In genomic region chr12:103343456-103343855, GRCm38 (mm10) we compare ENCODE assay signal across 14 mouse cellular contexts. TPM values are rescaled to one million over a fixed set of nuclear protein-coding genes. Genes with fewer than 3 reads are reported as not detected.
DNase-seq lines count a peak whose midpoint lies in the region; ATAC-seq and TF ChIP-seq lines count a peak whose summit lies in the region.
"Had no signal": no experiment of that assay in that cellular context is flagged by ENCODE, and none has a peak within 500 bp of the region (broad histone marks: within the 10 kb centered on the region; RNA-seq: fewer than 3 reads in every experiment).

No protein-coding gene starts in this region.

- H3K4me3 ChIP-seq in CH12.LX (replicated peaks in 1 of 3; ENCODE audit: low read depth in 2 of 3, low read length in 2 of 3, poor library complexity in 1 of 3): no peak overlapping the region
- no peak overlapping the region for H3K4me3 ChIP-seq in liver, embryonic 12.5 days
- no peak overlapping the region for H3K4me3 ChIP-seq in small intestine, adult 2 months (ENCODE audit: low read depth, low read length)
- no peak overlapping the region for H3K4me3 ChIP-seq in midbrain, embryonic 13.5 days (replicated peaks)
- H3K4me3 ChIP-seq: limb, embryonic 13.5 days had no signal

- ATAC-seq in liver, embryonic 12.5 days: peak; percentile 58; the same call in 1 of the 2 replicates
- no peak for ATAC-seq in midbrain, embryonic 13.5 days

- DNase-seq in adrenal gland, postnatal 14 days: peak; percentile 24
- DNase-seq in adrenal gland, adult 18-20 months (ENCODE audit: low spot score in 2 of 2): no peak
- DNase-seq in CH12.LX (ENCODE audit: extremely low read depth): peak; percentile 94
- DNase-seq in left cerebral cortex, postnatal 10 days (ENCODE audit: extremely low spot score in 1 of 2, low spot score in 2 of 2): no peak
- no peak for DNase-seq in neural tube, embryonic 10.5 days (ENCODE audit: extremely low spot score, low spot score)
- DNase-seq: adrenal gland, adult 2 months; gastrocnemius, postnatal 10 days had no signal

- TF ChIP-seq POLR2A in CH12.LX (IDR thresholded peaks at IDR 0.05; ENCODE audit: low read depth, low read length): peak; percentile 35; the same call in 1 of the 2 replicates
- no peak for TF ChIP-seq POLR2A in small intestine, adult 2 months (IDR thresholded peaks at IDR 0.05; ENCODE audit: low read depth, low read length)

- dilution Hi-C loops in CH12.LX (cut with MboI; ENCODE audit: extremely low pct_ligation_motif_present, extremely low pct_unique_long_range_greater_than_20kb, low sequenced_read_pairs): no loop called here

- no peak overlapping the region for H3K9ac ChIP-seq in CH12.LX (ENCODE audit: insufficient read depth, low read depth)
- no peak overlapping the region for H3K9ac ChIP-seq in liver, embryonic 12.5 days
- H3K9ac ChIP-seq in midbrain, embryonic 13.5 days (replicated peaks): no peak overlapping the region
- H3K9ac ChIP-seq: limb, embryonic 13.5 days had no signal

- H3K27ac ChIP-seq in CH12.LX (ENCODE audit: insufficient read depth, low read depth): peak overlapping the region; percentile 92
- no peak overlapping the region for H3K27ac ChIP-seq in liver, embryonic 12.5 days
- peak overlapping the region; percentile 78 for H3K27ac ChIP-seq in small intestine, adult 2 months (ENCODE audit: insufficient read depth, low read depth, low read length)
- H3K27ac ChIP-seq in midbrain, embryonic 13.5 days: no peak overlapping the region
- H3K27ac ChIP-seq: limb, embryonic 13.5 days had no signal

- in situ Hi-C loops in CH12.LX (cut with MboI; ENCODE audit: low pct_ligation_motif_present, low pct_unique_long_range_greater_than_20kb, low sequenced_read_pairs): no loop called here

- peak; percentile 89 for TF ChIP-seq EP300 in CH12.LX (IDR thresholded peaks at IDR 0.05; ENCODE audit: low read length)

- peaks cover 9% of the 10 kb centered on the region for H3K9me3 ChIP-seq in CH12.LX (replicated peaks; ENCODE audit: low read length)
- no peaks in the 10 kb centered on the region for H3K9me3 ChIP-seq in liver, embryonic 12.5 days (replicated peaks)
- no peaks in the 10 kb centered on the region for H3K9me3 ChIP-seq in midbrain, embryonic 13.5 days
- H3K9me3 ChIP-seq: limb, embryonic 13.5 days had no signal

- no peaks in the 10 kb centered on the region for H3K79me2 ChIP-seq in CH12.LX (replicated peaks; ENCODE audit: control insufficient read depth, extremely low read depth, insufficient read depth, poor library complexity, severe bottlenecking)

- intact Hi-C loops in left cerebral cortex, postnatal 10 days (cut with DNase I): no loop called here

- no peaks in the 10 kb centered on the region for H3K27me3 ChIP-seq in CH12.LX (replicated peaks)
- H3K27me3 ChIP-seq in liver, embryonic 12.5 days (replicated peaks): 0 out of 2 replicates have a peak, but pooled peaks cover 4% of the 10 kb centered on the region
- H3K27me3 ChIP-seq in small intestine, adult 2 months (ENCODE audit: control insufficient read depth, insufficient read depth, low read length): no peaks in the 10 kb centered on the region
- H3K27me3 ChIP-seq in midbrain, embryonic 13.5 days: no peaks in the 10 kb centered on the region
- H3K27me3 ChIP-seq: limb, embryonic 13.5 days had no signal

- no peak for TF ChIP-seq RAD21 in CH12.LX (IDR thresholded peaks at IDR 0.05; ENCODE audit: low read depth, low read length)

- 17% methylated on average over 8 of the region's 8 CpGs for WGBS in liver, embryonic 12.5 days (ENCODE audit: insufficient replicate concordance)
- WGBS in small intestine, adult 2 months: 69% methylated on average over 8 of the region's 8 CpGs
- 80% methylated on average over 8 of the region's 8 CpGs for WGBS in midbrain, embryonic 13.5 days

- H3K4me1 ChIP-seq in CH12.LX (ENCODE audit: control insufficient read depth in 1 of 2, insufficient read depth in 2 of 2): peaks cover 58 to 84% of the 10 kb centered on the region in 2 experiments
- peaks cover 6% of the 10 kb centered on the region; the same call in 1 of the 2 replicates for H3K4me1 ChIP-seq in liver, embryonic 12.5 days
- peaks cover 3% of the 10 kb centered on the region; the same call in 1 of the 2 replicates for H3K4me1 ChIP-seq in small intestine, adult 2 months (ENCODE audit: control insufficient read depth, insufficient read depth, insufficient read length, low read length)
- H3K4me1 ChIP-seq in midbrain, embryonic 13.5 days (replicated peaks): 0 out of 2 replicates have a peak, but pooled peaks cover 2% of the 10 kb centered on the region
- H3K4me1 ChIP-seq: limb, embryonic 13.5 days had no signal

- H3K36me3 ChIP-seq in CH12.LX (replicated peaks in 1 of 2; ENCODE audit: control insufficient read depth in 1 of 2, insufficient read depth in 1 of 2, low read length in 1 of 2): no peaks in the 10 kb centered on the region
- H3K36me3 ChIP-seq in liver, embryonic 12.5 days: no peaks in the 10 kb centered on the region
- H3K36me3 ChIP-seq in small intestine, adult 2 months (ENCODE audit: control insufficient read depth, insufficient read depth, low read length): no peaks in the 10 kb centered on the region
- no peaks in the 10 kb centered on the region for H3K36me3 ChIP-seq in midbrain, embryonic 13.5 days
- H3K36me3 ChIP-seq: limb, embryonic 13.5 days had no signal

- H3K4me2 ChIP-seq in CH12.LX (ENCODE audit: insufficient read depth, low read depth, poor library complexity, severe bottlenecking): peak overlapping the region; percentile 76
- H3K4me2 ChIP-seq in liver, embryonic 12.5 days: no peak overlapping the region
- no peak overlapping the region for H3K4me2 ChIP-seq in midbrain, embryonic 13.5 days (replicated peaks)
- H3K4me2 ChIP-seq: limb, embryonic 13.5 days had no signal

- no peak for TF ChIP-seq CTCF in CH12.LX (conservative IDR thresholded peaks at IDR 0.05 in 1 of 2, IDR thresholded peaks at IDR 0.05 in 1 of 2; ENCODE audit: low read depth in 2 of 2, low read length in 2 of 2)
- TF ChIP-seq CTCF in small intestine, adult 2 months (IDR thresholded peaks at IDR 0.05; ENCODE audit: extremely low read depth, insufficient read length, insufficient replicate concordance, low read depth, low read length): no peak

TF ChIP-seq in CH12.LX, 34 proteins besides CTCF, POLR2A, EP300 and RAD21 (continues in another document):
- TF ChIP-seq BHLHE40 (IDR thresholded peaks at IDR 0.05; ENCODE audit: low read depth, low read length) (peak; percentile 75), GABPA (IDR thresholded peaks at IDR 0.05; ENCODE audit: insufficient replicate concordance, low read depth, low read length) (no peak), MYC (IDR thresholded peaks at IDR 0.05; ENCODE audit: low read depth, low read length) (no peak; the same call in 1 of the 2 replicates), NRF1 (IDR thresholded peaks at IDR 0.05; ENCODE audit: low read depth, low read length) (no peak), SIN3A (IDR thresholded peaks at IDR 0.05; ENCODE audit: low read length) (no peak), HCFC1 (IDR thresholded peaks at IDR 0.05; ENCODE audit: low read depth, low read length) (peak; percentile 48; the same call in 1 of the 2 replicates), NELFE (IDR thresholded peaks at IDR 0.05; ENCODE audit: low read depth, low read length) (peak; percentile 57; the same call in 1 of the 2 replicates), ELF1 (IDR thresholded peaks at IDR 0.05; ENCODE audit: low read depth, low read length) (peak; percentile 79), MAZ (IDR thresholded peaks at IDR 0.05; ENCODE audit: low read depth, low read length) (no peak), UBTF (IDR thresholded peaks at IDR 0.05; ENCODE audit: low read depth, low read length) (no peak), MAFK (IDR thresholded peaks at IDR 0.05; ENCODE audit: insufficient replicate concordance, low read length) (peak; percentile 94), ZC3H11A (IDR thresholded peaks at IDR 0.05; ENCODE audit: low read depth, low read length) (no peak), KAT2A (IDR thresholded peaks at IDR 0.05; ENCODE audit: insufficient replicate concordance, low read length) (no peak), MAX (IDR thresholded peaks at IDR 0.05; ENCODE audit: low read length) (no peak), ZMIZ1 (IDR thresholded peaks at IDR 0.05; ENCODE audit: low read depth, low read length) (0 out of 2 replicates have a peak, but pooled peaks have one; percentile 28), JUND (conservative IDR thresholded peaks at IDR 0.05; ENCODE audit: low read depth, low read length) (no peak)

RNA-seq across cellular contexts. Expression of gene Asb2, which starts 12.3 kb away (rescaled TPM):
- total RNA-seq in adrenal gland, postnatal 14 days (2021): 1.1 and 2.2 TPM in 2 replicates
- total RNA-seq in adrenal gland, adult 18-20 months (2021): 1 to 10 TPM in 1 of 2 experiments, under 1 TPM in 1; 0.66 to 1.4 TPM
- total RNA-seq in CH12.LX (2012; rRNA removed) (4.1 and 5.5 TPM in 2 replicates), CH12.LX (2014; rRNA removed) (5.3 and 6.2 TPM in 2 replicates)
- 2.7 and 3.0 TPM in 2 replicates for polyA plus RNA-seq in CH12.LX (2012; ENCODE audit: insufficient read length, low read depth)
- 1.1 and 1.2 TPM in 2 replicates for polyA plus RNA-seq in liver, embryonic 12.5 days (2016; fragmentation: Nextera tagmentation; extraction: Ambion mirVana)
- polyA plus RNA-seq in small intestine, adult 2 months (2012; rRNA removed): 75.6 and 106 TPM in 2 replicates
- polyA plus RNA-seq in midbrain, embryonic 13.5 days (2015; fragmentation: Nextera tagmentation; extraction: Ambion mirVana): 0.57 and 0.82 TPM in 2 replicates
- 1 to 10 TPM; 3.3 to 3.7 TPM for total RNA-seq in left cerebral cortex, postnatal 10 days (2021)

RNA-seq across cellular contexts. Expression of gene Fam181a, which starts 32.7 kb away (rescaled TPM):
- total RNA-seq in adrenal gland, postnatal 14 days (2021): not detected in 2 replicates
- not detected for total RNA-seq in adrenal gland, adult 18-20 months (2021)
- total RNA-seq in CH12.LX (2012; rRNA removed) (not detected in 2 replicates), CH12.LX (2014; rRNA removed) (not detected in 2 replicates)
- not detected in 2 replicates for polyA plus RNA-seq in CH12.LX (2012; ENCODE audit: insufficient read length, low read depth)
- not detected in 2 replicates for polyA plus RNA-seq in liver, embryonic 12.5 days (2016; fragmentation: Nextera tagmentation; extraction: Ambion mirVana)
- polyA plus RNA-seq in small intestine, adult 2 months (2012; rRNA removed): not detected in 2 replicates
- polyA plus RNA-seq in midbrain, embryonic 13.5 days (2015; fragmentation: Nextera tagmentation; extraction: Ambion mirVana): 19.4 and 21.1 TPM in 2 replicates
- total RNA-seq in left cerebral cortex, postnatal 10 days (2021): 1 to 10 TPM; 5.1 to 7.1 TPM
- total RNA-seq: adrenal gland, adult 2 months; gastrocnemius, postnatal 10 days had no signal
- polyA plus RNA-seq: embryonic facial prominence, embryonic 14.5 days; kidney, embryonic 14.5 days; urinary bladder, adult 2 months had no signal

RNA-seq across cellular contexts. Expression of gene Otub2, which starts 45.0 kb away (rescaled TPM):
- 3.1 and 3.7 TPM in 2 replicates for total RNA-seq in adrenal gland, postnatal 14 days (2021)
- total RNA-seq in adrenal gland, adult 18-20 months (2021): 1 to 10 TPM; 2.5 to 3.3 TPM
- total RNA-seq in CH12.LX (2012; rRNA removed) (5.4 and 11.5 TPM in 2 replicates), CH12.LX (2014; rRNA removed) (6.8 and 7.6 TPM in 2 replicates)
- 3.0 and 3.1 TPM in 2 replicates for polyA plus RNA-seq in CH12.LX (2012; ENCODE audit: insufficient read length, low read depth)
- polyA plus RNA-seq in liver, embryonic 12.5 days (2016; fragmentation: Nextera tagmentation; extraction: Ambion mirVana): 24.2 and 26.2 TPM in 2 replicates
- 0.75 and 0.85 TPM in 2 replicates for polyA plus RNA-seq in small intestine, adult 2 months (2012; rRNA removed)
- 18.3 and 19.6 TPM in 2 replicates for polyA plus RNA-seq in midbrain, embryonic 13.5 days (2015; fragmentation: Nextera tagmentation; extraction: Ambion mirVana)
- 10 to 100 TPM; 20.6 to 23.2 TPM for total RNA-seq in left cerebral cortex, postnatal 10 days (2021)

Comparison
In these comparisons a context has a peak if more than half of its experiments do, and no peak if none do; other contexts are left out.
1. DNase-seq: peak in adrenal gland, postnatal 14 days (single experiment) and CH12.LX (single experiment); none in adrenal gland, adult 18-20 months (0 of 2), left cerebral cortex, postnatal 10 days (0 of 2) and neural tube, embryonic 10.5 days (single experiment).
2. H3K27ac ChIP-seq: peak in CH12.LX (single experiment) and small intestine, adult 2 months (single experiment); none in liver, embryonic 12.5 days (single experiment) and midbrain, embryonic 13.5 days (single experiment).